Mouse (Mus musculus): ENCODE results near the gene Cdh13. TPM values are rescaled to one million over a fixed set of nuclear protein-coding genes. Genes with fewer than 3 reads are reported as not detected.
A peak's percentile ranks its signal among the peaks of the same experiment; 100 is the strongest.

The Cdh13 gene
- polyA plus RNA-seq, 1 experiment from 2014 or later: 33.5 TPM

GRCm38 (mm10) chr8:118854656-118855055, 571.1 kb downstream of the Cdh13 start:
- Histone ChIP-seq H3K9ac (no peak overlapping the region), H3K4me2 (replicated peaks) (no peak overlapping the region), H3K4me3 (no peak overlapping the region), H3K27ac (no peak overlapping the region), H3K4me1 (no peaks in the 10 kb centered on the region), H3K9me3 (no peaks in the 10 kb centered on the region), H3K27me3 (replicated peaks) (no peaks in the 10 kb centered on the region), H3K36me3 (no peaks in the 10 kb centered on the region)
- no peak for ATAC-seq (ENCODE audit: low FRiP score, low read depth)
- WGBS: 89% methylated on average over 8 of the region's 8 CpGs

GRCm38 (mm10) chr8:118866332-118866731, 582.8 kb downstream of the Cdh13 start:
- H3K9ac ChIP-seq: no peak overlapping the region
- H3K27me3 ChIP-seq (replicated peaks): no peaks in the 10 kb centered on the region
- no peak overlapping the region for H3K4me3 ChIP-seq
- H3K4me2 ChIP-seq (replicated peaks): no peak overlapping the region
- no peaks in the 10 kb centered on the region for H3K9me3 ChIP-seq
- no peaks in the 10 kb centered on the region for H3K36me3 ChIP-seq
- no peak overlapping the region for H3K27ac ChIP-seq
- WGBS: 82% methylated on average over 6 of the region's 6 CpGs
- ATAC-seq (ENCODE audit: low FRiP score, low read depth): no peak
- H3K4me1 ChIP-seq: peaks cover 4% of the 10 kb centered on the region; the same call in 1 of the 2 replicates

GRCm38 (mm10) chr8:118870711-118871110, 587.2 kb downstream of the Cdh13 start:
- Histone ChIP-seq H3K9ac (no peak overlapping the region), H3K9me3 (no peaks in the 10 kb centered on the region), H3K27ac (no peak overlapping the region), H3K4me2 (replicated peaks) (no peak overlapping the region), H3K36me3 (no peaks in the 10 kb centered on the region), H3K4me1 (no peaks in the 10 kb centered on the region; the same call in 1 of the 2 replicates), H3K4me3 (no peak overlapping the region), H3K27me3 (replicated peaks) (no peaks in the 10 kb centered on the region)
- ATAC-seq (ENCODE audit: low FRiP score, low read depth): no peak
- 87% methylated on average over 8 of the region's 8 CpGs for WGBS

GRCm38 (mm10) chr8:118879939-118880825, 596.6 kb downstream of the Cdh13 start:
- WGBS: 85% methylated on average over 11 of the region's 11 CpGs
- no peaks in the 10 kb centered on the region for H3K9me3 ChIP-seq
- H3K27me3 ChIP-seq (replicated peaks): no peaks in the 10 kb centered on the region
- no peak overlapping the region for H3K9ac ChIP-seq
- H3K4me1 ChIP-seq: peaks cover 9% of the 10 kb centered on the region
- H3K27ac ChIP-seq: no peak overlapping the region
- no peaks in the 10 kb centered on the region for H3K36me3 ChIP-seq
- no peak overlapping the region for H3K4me3 ChIP-seq
- ATAC-seq (ENCODE audit: low FRiP score, low read depth): no peak
- H3K4me2 ChIP-seq (replicated peaks): no peak overlapping the region

- Histone ChIP-seq H3K27me3 (replicated peaks) (no peaks in the 10 kb centered on the region), H3K36me3 (no peaks in the 10 kb centered on the region), H3K4me2 (replicated peaks) (peak overlapping the region; percentile 28), H3K4me3 (no peak overlapping the region), H3K4me1 (peaks cover 9% of the 10 kb centered on the region), H3K9ac (no peak overlapping the region), H3K9me3 (no peaks in the 10 kb centered on the region), H3K27ac (no peak overlapping the region)
- WGBS: 63% methylated on average over 8 of the region's 8 CpGs
- no peak for ATAC-seq (ENCODE audit: low FRiP score, low read depth)
These were observed 600.8 kb downstream of the Cdh13 start for GRCm38 (mm10) chr8:118884296-118884695.

- no peaks in the 10 kb centered on the region for H3K9me3 ChIP-seq
- H3K27me3 ChIP-seq (replicated peaks): no peaks in the 10 kb centered on the region
- H3K36me3 ChIP-seq: no peaks in the 10 kb centered on the region
- no peak overlapping the region for H3K9ac ChIP-seq
- H3K4me3 ChIP-seq: no peak overlapping the region
- ATAC-seq (ENCODE audit: low FRiP score, low read depth): no peak
- 48% methylated on average over 11 of the region's 11 CpGs for WGBS
- H3K4me2 ChIP-seq (replicated peaks): peak overlapping the region; percentile 28
- H3K4me1 ChIP-seq: peaks cover 9% of the 10 kb centered on the region
- H3K27ac ChIP-seq: no peak overlapping the region
These were observed 601.5 kb downstream of the Cdh13 start for GRCm38 (mm10) chr8:118884988-118885387.

GRCm38 (mm10) chr8:118902402-118902801, 618.9 kb downstream of the Cdh13 start:
- no peak overlapping the region for H3K4me3 ChIP-seq
- no peaks in the 10 kb centered on the region for H3K27me3 ChIP-seq (replicated peaks)
- no peak overlapping the region for H3K27ac ChIP-seq
- no peak overlapping the region for H3K4me2 ChIP-seq (replicated peaks)
- H3K4me1 ChIP-seq: peaks cover 10% of the 10 kb centered on the region; the same call in 1 of the 2 replicates
- 74% methylated on average over 11 of the region's 11 CpGs for WGBS
- no peaks in the 10 kb centered on the region for H3K36me3 ChIP-seq
- ATAC-seq (ENCODE audit: low FRiP score, low read depth): no peak
- no peaks in the 10 kb centered on the region for H3K9me3 ChIP-seq
- H3K9ac ChIP-seq: no peak overlapping the region

- Histone ChIP-seq H3K4me1 (no peaks in the 10 kb centered on the region), H3K27ac (no peak overlapping the region), H3K4me3 (no peak overlapping the region), H3K4me2 (replicated peaks) (no peak overlapping the region), H3K9ac (no peak overlapping the region), H3K9me3 (peaks cover 17% of the 10 kb centered on the region), H3K27me3 (replicated peaks) (no peaks in the 10 kb centered on the region), H3K36me3 (no peaks in the 10 kb centered on the region)
- no peak for ATAC-seq (ENCODE audit: low FRiP score, low read depth)
- WGBS: 88% methylated on average over 3 of the region's 3 CpGs
These were observed 633.0 kb downstream of the Cdh13 start for GRCm38 (mm10) chr8:118916513-118916912.

GRCm38 (mm10) chr8:118937412-118937811, 653.9 kb downstream of the Cdh13 start:
- no peak for ATAC-seq (ENCODE audit: low FRiP score, low read depth)
- Histone ChIP-seq H3K9ac (no peak overlapping the region), H3K4me1 (peaks cover 7% of the 10 kb centered on the region; the same call in 1 of the 2 replicates), H3K4me3 (no peak overlapping the region), H3K4me2 (replicated peaks) (no peak overlapping the region), H3K27me3 (replicated peaks) (no peaks in the 10 kb centered on the region), H3K36me3 (no peaks in the 10 kb centered on the region), H3K27ac (no peak overlapping the region), H3K9me3 (no peaks in the 10 kb centered on the region)
- WGBS: 23% methylated on average over 11 of the region's 11 CpGs

GRCm38 (mm10) chr8:118938025-118938424, 654.5 kb downstream of the Cdh13 start:
- H3K27me3 ChIP-seq (replicated peaks): no peaks in the 10 kb centered on the region
- no peaks in the 10 kb centered on the region for H3K9me3 ChIP-seq
- H3K36me3 ChIP-seq: no peaks in the 10 kb centered on the region
- H3K4me1 ChIP-seq: peaks cover 7% of the 10 kb centered on the region; the same call in 1 of the 2 replicates
- 18% methylated on average over 8 of the region's 8 CpGs for WGBS
- H3K9ac ChIP-seq: no peak overlapping the region
- no peak overlapping the region for H3K4me3 ChIP-seq
- H3K4me2 ChIP-seq (replicated peaks): no peak overlapping the region; the same call in 1 of the 2 replicates
- peak; percentile 48; the same call in 1 of the 2 replicates for ATAC-seq (ENCODE audit: low FRiP score, low read depth)
- H3K27ac ChIP-seq: no peak overlapping the region

GRCm38 (mm10) chr8:118951766-118952741, 668.5 kb downstream of the Cdh13 start:
- H3K27ac ChIP-seq: no peak overlapping the region
- H3K27me3 ChIP-seq (replicated peaks): no peaks in the 10 kb centered on the region
- ATAC-seq (ENCODE audit: low FRiP score, low read depth): no peak
- no peak overlapping the region for H3K4me2 ChIP-seq (replicated peaks)
- no peaks in the 10 kb centered on the region for H3K4me1 ChIP-seq
- H3K36me3 ChIP-seq: no peaks in the 10 kb centered on the region
- no peak overlapping the region for H3K9ac ChIP-seq
- WGBS: 61% methylated on average over 20 of the region's 20 CpGs
- no peak overlapping the region for H3K4me3 ChIP-seq
- no peaks in the 10 kb centered on the region for H3K9me3 ChIP-seq

GRCm38 (mm10) chr8:118956109-118956508, 672.6 kb downstream of the Cdh13 start:
- Histone ChIP-seq H3K4me1 (peaks cover 4% of the 10 kb centered on the region; the same call in 1 of the 2 replicates), H3K36me3 (no peaks in the 10 kb centered on the region), H3K9ac (no peak overlapping the region), H3K9me3 (no peaks in the 10 kb centered on the region), H3K4me3 (no peak overlapping the region), H3K27ac (no peak overlapping the region), H3K4me2 (replicated peaks) (no peak overlapping the region), H3K27me3 (replicated peaks) (no peaks in the 10 kb centered on the region)
- WGBS: 91% methylated on average over 3 of the region's 3 CpGs
- ATAC-seq (ENCODE audit: low FRiP score, low read depth): no peak
